Mouse (Mus musculus) liver, embryonic 12.5 days (tissue): ENCODE measurements around the gene Mfsd4b5. TPM values are rescaled to one million over a fixed set of nuclear protein-coding genes. Genes with fewer than 3 reads are reported as not detected.

Source experiments
- polyA plus RNA-seq: library from polyadenylated mRNA; unstranded; fragments of >200 nt; fragmentation: Nextera tagmentation; extraction: Ambion mirVana; gene quantifications from 2 replicates; pipeline ENCODE4 v1.2.1, GENCODE M21; 2016

The Mfsd4b5 gene
- polyA plus RNA-seq, 1 experiment from 2014 or later: 0.05 TPM

Other genes with a start within 250 kb of the Mfsd4b5 start
- 2.1 and 2.2 TPM in 2 replicates for gene Mfsd4b4, start 87.4 kb downstream of the Mfsd4b5 start, polyA plus RNA-seq
- not detected in 2 replicates for gene Mfsd4b2, start 59.7 kb downstream of the Mfsd4b5 start, polyA plus RNA-seq
- gene Mfsd4b3, start 26.5 kb downstream of the Mfsd4b5 start, polyA plus RNA-seq: 0.89 and 1.1 TPM in 2 replicates
- 0.19 and 0.42 TPM in 2 replicates for gene Mfsd4b1, start 38.6 kb upstream of the Mfsd4b5 start, polyA plus RNA-seq
- gene Slc16a10, start 155.6 kb upstream of the Mfsd4b5 start, polyA plus RNA-seq: 93.9 and 99.9 TPM in 2 replicates